Mouse (Mus musculus) kidney, adult 2 months (tissue): ENCODE data around the gene Lsm4. TPM values are rescaled to one million over a fixed set of nuclear protein-coding genes. Genes with fewer than 3 reads are reported as not detected.

ENCODE experiments used
- DNase-seq: peaks from one replicate; pipeline ENCODE4 v3.0.0; 2021
- H3K27ac ChIP-seq: fragments of 200-500 bp; 2 replicates; pipeline ENCODE4 v1.5.1; 2012; ENCODE audit warnings: low read depth, low read length, control low read depth, inconsistent platforms; ENCODE audit not compliant: insufficient read depth
- H3K27me3 ChIP-seq: fragments of 200-500 bp; replicated peaks from 2 replicates; pipeline ENCODE4 v1.6.1; 2012; ENCODE audit warnings: mild to moderate bottlenecking, moderate library complexity, low read length, inconsistent platforms; ENCODE audit not compliant: control insufficient read depth, insufficient read depth
- H3K36me3 ChIP-seq: fragments of 200-500 bp; 2 replicates; pipeline ENCODE4 v1.6.1; 2012; ENCODE audit warnings: mild to moderate bottlenecking, moderate library complexity, low read length, inconsistent platforms; ENCODE audit not compliant: control insufficient read depth, insufficient read depth
- H3K4me1 ChIP-seq: fragments of 200-500 bp; 2 replicates; pipeline ENCODE4 v1.6.1; 2011; ENCODE audit warnings: low read length; ENCODE audit not compliant: control insufficient read depth, insufficient read depth
- H3K4me3 ChIP-seq: fragments of 200-500 bp; 2 replicates; pipeline ENCODE4 v1.5.1; 2011; ENCODE audit warnings: mild to moderate bottlenecking, low read depth, low read length, control low read depth; ENCODE audit not compliant: insufficient read depth
- CTCF ChIP-seq: fragments of 200-500 bp; conservative IDR thresholded peaks from 2 replicates; pipeline ENCODE4 v1.5.1; 2011; ENCODE audit warnings: low read depth, mild to moderate bottlenecking, control low read depth, low read length, moderate library complexity, mixed read lengths; ENCODE audit not compliant: insufficient read depth, insufficient read length
- POLR2A ChIP-seq: fragments of 200-500 bp; IDR thresholded peaks from one replicate; pipeline ENCODE4 v1.6.1; 2011; ENCODE audit warnings: low read depth, low read length, control low read depth
- WGBS: fragments of 180-500 bp; shearing (Covaris S2); methylation state at CpG from one replicate; pipeline ENCODE4 v1.1.7; 2018; 5-methylcytosine and 5-hydroxymethylcytosine counted together
- polyA plus RNA-seq: library from polyadenylated mRNA; depleted of rRNA; stranded (reverse); fragments of >200 nt; gene quantifications from 2 replicates; pipeline ENCODE4 v1.2.3, GENCODE M21; 2012

The Lsm4 gene
- polyA plus RNA-seq, 1 experiment, result 120 TPM

GRCm38 (mm10) chr8:70631436-70631835, 41.6 kb upstream of the Lsm4 start:
- 12% methylated on average over 24 of the region's 24 CpGs for WGBS
- Histone ChIP-seq H3K4me1 (peaks cover 43% of the 10 kb centered on the region), H3K36me3 (no peaks in the 10 kb centered on the region), H3K4me3 (peak overlapping the region; percentile 63), H3K27ac (peak overlapping the region; percentile 70), H3K27me3 (no peaks in the 10 kb centered on the region)
- peak; percentile 87 for DNase-seq
- TF ChIP-seq POLR2A (peak; percentile 88), CTCF (no peak)

GRCm38 (mm10) chr8:70632346-70632892, 40.6 kb upstream of the Lsm4 start, which contains the start of gene Gdf15:
Gdf15 (minus strand) TSS chr8:70632456.
- 85% methylated on average over 6 of the region's 6 CpGs for WGBS
- Histone ChIP-seq H3K4me1 (peaks cover 51% of the 10 kb centered on the region), H3K4me3 (peak within 1 kb of the TSS; percentile 63), H3K27me3 (no peaks in the 10 kb centered on the region), H3K36me3 (no peaks in the 10 kb centered on the region), H3K27ac (peak within 1 kb of the TSS; percentile 70)
- TF ChIP-seq CTCF (no peak), POLR2A (no peak)
- DNase-seq, result no peak

GRCm38 (mm10) chr8:70634066-70634465, 39.0 kb upstream of the Lsm4 start:
- 11% methylated on average over 6 of the region's 6 CpGs for WGBS
- TF ChIP-seq POLR2A (no peak), CTCF (no peak)
- H3K27ac ChIP-seq, result peak overlapping the region; percentile 78
- H3K4me1 ChIP-seq, result peaks cover 59% of the 10 kb centered on the region
- H3K27me3 ChIP-seq, result no peaks in the 10 kb centered on the region
- DNase-seq, result peak; percentile 92
- H3K4me3 ChIP-seq, result no peak overlapping the region
- no peaks in the 10 kb centered on the region for H3K36me3 ChIP-seq

GRCm38 (mm10) chr8:70635527-70635926, 37.5 kb upstream of the Lsm4 start:
- Histone ChIP-seq H3K36me3 (no peaks in the 10 kb centered on the region), H3K4me3 (no peak overlapping the region), H3K27me3 (no peaks in the 10 kb centered on the region), H3K4me1 (peaks cover 55% of the 10 kb centered on the region), H3K27ac (peak overlapping the region; percentile 78)
- 36% methylated on average over 6 of the region's 6 CpGs for WGBS
- peak; percentile 86 for DNase-seq
- TF ChIP-seq POLR2A (no peak), CTCF (no peak)

GRCm38 (mm10) chr8:70636838-70637237, 36.2 kb upstream of the Lsm4 start:
- 49% methylated on average over 8 of the region's 8 CpGs for WGBS
- Histone ChIP-seq H3K36me3 (no peaks in the 10 kb centered on the region), H3K4me1 (peaks cover 53% of the 10 kb centered on the region), H3K27me3 (no peaks in the 10 kb centered on the region), H3K4me3 (no peak overlapping the region), H3K27ac (peak overlapping the region; percentile 1; the same call in 1 of the 2 replicates)
- TF ChIP-seq CTCF, result no peak
- no peak for TF ChIP-seq POLR2A
- DNase-seq, result peak; percentile 76

GRCm38 (mm10) chr8:70638752-70639151, 34.3 kb upstream of the Lsm4 start:
- WGBS, result 61% methylated on average over 9 of the region's 9 CpGs
- H3K36me3 ChIP-seq, result no peaks in the 10 kb centered on the region
- DNase-seq, result no peak
- H3K27me3 ChIP-seq, result no peaks in the 10 kb centered on the region
- peaks cover 42% of the 10 kb centered on the region for H3K4me1 ChIP-seq
- H3K4me3 ChIP-seq, result no peak overlapping the region
- 0 out of 2 replicates have a peak overlapping the region, but pooled peaks have one; percentile 12 for H3K27ac ChIP-seq
- no peak for TF ChIP-seq POLR2A
- TF ChIP-seq CTCF, result no peak

- DNase-seq, result no peak
- TF ChIP-seq POLR2A (no peak), CTCF (no peak)
- H3K4me1 ChIP-seq, result peaks cover 29% of the 10 kb centered on the region
- WGBS, result 87% methylated on average over 3 of the region's 3 CpGs
- no peak overlapping the region for H3K4me3 ChIP-seq
- H3K27ac ChIP-seq, result no peak overlapping the region
- no peaks in the 10 kb centered on the region for H3K27me3 ChIP-seq
- no peaks in the 10 kb centered on the region for H3K36me3 ChIP-seq
These were observed 30.0 kb upstream of the Lsm4 start for GRCm38 (mm10) chr8:70643019-70643418.

GRCm38 (mm10) chr8:70644065-70644464, 29.0 kb upstream of the Lsm4 start:
- Histone ChIP-seq H3K4me1 (peaks cover 37% of the 10 kb centered on the region), H3K27me3 (no peaks in the 10 kb centered on the region), H3K27ac (no peak overlapping the region), H3K4me3 (no peak overlapping the region), H3K36me3 (no peaks in the 10 kb centered on the region)
- DNase-seq, result peak; percentile 54
- TF ChIP-seq CTCF (peak; percentile 46), POLR2A (no peak)
- 93% methylated on average over 2 of the region's 2 CpGs for WGBS
